Mouse (Mus musculus): Measurements from ENCODE around the gene Fam57b. TPM values are rescaled to one million over a fixed set of nuclear protein-coding genes. Genes with fewer than 3 reads are reported as not detected.
A peak's percentile ranks its signal among the peaks of the same experiment; 100 is the strongest.

Gene Fam57b
- polyA plus RNA-seq, 1 experiment from 2014 or later, result not detected

GRCm38 (mm10) chr7:126832036-126832598, 34.6 kb downstream of the Fam57b start:
- Histone ChIP-seq H3K27ac (replicated peaks) (no peak overlapping the region), H3K9ac (no peak overlapping the region), H3K4me3 (replicated peaks) (peak overlapping the region; percentile 30), H3K36me3 (replicated peaks) (no peaks in the 10 kb centered on the region), H3K4me1 (replicated peaks) (peaks cover 5% of the 10 kb centered on the region), H3K9me3 (replicated peaks) (no peaks in the 10 kb centered on the region), H3K4me2 (peak overlapping the region; percentile 57), H3K27me3 (peaks cover 32% of the 10 kb centered on the region)
- under 1% methylated on average over 21 of the region's 21 CpGs for WGBS (ENCODE audit: insufficient replicate concordance)
- peak; percentile 73 for ATAC-seq (ENCODE audit: insufficient read depth)

- H3K9me3 ChIP-seq (replicated peaks), result no peaks in the 10 kb centered on the region
- H3K4me3 ChIP-seq (replicated peaks), result no peak overlapping the region
- 76% methylated on average over 1 of the region's 1 CpGs for WGBS (ENCODE audit: insufficient replicate concordance)
- H3K36me3 ChIP-seq (replicated peaks), result no peaks in the 10 kb centered on the region
- no peak for ATAC-seq (ENCODE audit: insufficient read depth)
- no peak overlapping the region for H3K9ac ChIP-seq
- H3K27me3 ChIP-seq, result peaks cover 31% of the 10 kb centered on the region
- H3K4me2 ChIP-seq, result no peak overlapping the region
- no peak overlapping the region for H3K27ac ChIP-seq (replicated peaks)
- H3K4me1 ChIP-seq (replicated peaks), result peaks cover 5% of the 10 kb centered on the region
Measured at GRCm38 (mm10) chr7:126833294-126833693, 35.8 kb downstream of the Fam57b start.

- H3K4me3 ChIP-seq (replicated peaks), result no peak overlapping the region
- H3K9me3 ChIP-seq (replicated peaks), result no peaks in the 10 kb centered on the region
- 60% methylated on average over 9 of the region's 9 CpGs for WGBS (ENCODE audit: insufficient replicate concordance)
- no peaks in the 10 kb centered on the region for H3K36me3 ChIP-seq (replicated peaks)
- ATAC-seq (ENCODE audit: insufficient read depth), result no peak
- peaks cover 47% of the 10 kb centered on the region for H3K27me3 ChIP-seq
- H3K4me1 ChIP-seq (replicated peaks), result peaks cover 2% of the 10 kb centered on the region
- no peak overlapping the region for H3K27ac ChIP-seq (replicated peaks)
- no peak overlapping the region for H3K4me2 ChIP-seq
- H3K9ac ChIP-seq, result no peak overlapping the region
Measured at GRCm38 (mm10) chr7:126843276-126843675, 45.8 kb downstream of the Fam57b start.

- WGBS (ENCODE audit: insufficient replicate concordance), result 75% methylated on average over 2 of the region's 2 CpGs
- ATAC-seq (ENCODE audit: insufficient read depth), result no peak
- Histone ChIP-seq H3K9ac (no peak overlapping the region), H3K9me3 (replicated peaks) (no peaks in the 10 kb centered on the region), H3K4me1 (replicated peaks) (peaks cover 7% of the 10 kb centered on the region), H3K27me3 (peaks cover 69% of the 10 kb centered on the region), H3K36me3 (replicated peaks) (no peaks in the 10 kb centered on the region), H3K4me2 (no peak overlapping the region), H3K27ac (replicated peaks) (no peak overlapping the region), H3K4me3 (replicated peaks) (no peak overlapping the region)
Measured at GRCm38 (mm10) chr7:126845516-126845915, 48.0 kb downstream of the Fam57b start.

GRCm38 (mm10) chr7:126847116-126847420, 49.6 kb downstream of the Fam57b start, which contains the start of gene Doc2a:
Gene Doc2a, plus strand, starts transcription at chr7:126847416.
- H3K27me3 ChIP-seq, result peaks cover 76% of the 10 kb centered on the region
- H3K4me1 ChIP-seq (replicated peaks), result peaks cover 7% of the 10 kb centered on the region
- no peaks in the 10 kb centered on the region for H3K9me3 ChIP-seq (replicated peaks)
- 30% methylated on average over 4 of the region's 4 CpGs for WGBS (ENCODE audit: insufficient replicate concordance)
- ATAC-seq (ENCODE audit: insufficient read depth), result no peak
- peak within 1 kb of the TSS; percentile 64 for H3K4me2 ChIP-seq
- H3K9ac ChIP-seq, result no peak within 1 kb of the TSS
- H3K27ac ChIP-seq (replicated peaks), result no peak within 1 kb of the TSS
- H3K36me3 ChIP-seq (replicated peaks), result peaks cover 5% of the 10 kb centered on the region
- peak within 1 kb of the TSS; percentile 38 for H3K4me3 ChIP-seq (replicated peaks)

GRCm38 (mm10) chr7:126847421-126848398, 50.2 kb downstream of the Fam57b start:
- Histone ChIP-seq H3K27ac (replicated peaks) (no peak overlapping the region), H3K36me3 (replicated peaks) (peaks cover 12% of the 10 kb centered on the region), H3K27me3 (peaks cover 76% of the 10 kb centered on the region), H3K4me3 (replicated peaks) (peak overlapping the region; percentile 38), H3K4me2 (peak overlapping the region; percentile 64), H3K4me1 (replicated peaks) (peaks cover 7% of the 10 kb centered on the region), H3K9me3 (replicated peaks) (no peaks in the 10 kb centered on the region), H3K9ac (no peak overlapping the region)
- WGBS (ENCODE audit: insufficient replicate concordance), result 2% methylated on average over 74 of the region's 74 CpGs
- no peak; the same call in 1 of the 2 replicates for ATAC-seq (ENCODE audit: insufficient read depth)

GRCm38 (mm10) chr7:126848794-126849193, 51.3 kb downstream of the Fam57b start:
- no peak overlapping the region for H3K9ac ChIP-seq
- peaks cover 68% of the 10 kb centered on the region for H3K27me3 ChIP-seq
- no peak overlapping the region for H3K4me2 ChIP-seq
- H3K36me3 ChIP-seq (replicated peaks), result peaks cover 23% of the 10 kb centered on the region
- WGBS (ENCODE audit: insufficient replicate concordance), result 15% methylated on average over 10 of the region's 10 CpGs
- H3K27ac ChIP-seq (replicated peaks), result no peak overlapping the region
- no peak overlapping the region for H3K4me3 ChIP-seq (replicated peaks)
- H3K4me1 ChIP-seq (replicated peaks), result peaks cover 7% of the 10 kb centered on the region
- no peak for ATAC-seq (ENCODE audit: insufficient read depth)
- H3K9me3 ChIP-seq (replicated peaks), result no peaks in the 10 kb centered on the region

GRCm38 (mm10) chr7:126850161-126850560, 52.7 kb downstream of the Fam57b start:
- H3K9ac ChIP-seq, result no peak overlapping the region
- H3K4me3 ChIP-seq (replicated peaks), result no peak overlapping the region
- ATAC-seq (ENCODE audit: insufficient read depth), result no peak
- H3K36me3 ChIP-seq (replicated peaks), result peaks cover 36% of the 10 kb centered on the region
- peaks cover 60% of the 10 kb centered on the region for H3K27me3 ChIP-seq
- WGBS (ENCODE audit: insufficient replicate concordance), result 54% methylated on average over 6 of the region's 6 CpGs
- H3K4me2 ChIP-seq, result no peak overlapping the region
- H3K4me1 ChIP-seq (replicated peaks), result peaks cover 7% of the 10 kb centered on the region
- H3K27ac ChIP-seq (replicated peaks), result no peak overlapping the region
- H3K9me3 ChIP-seq (replicated peaks), result no peaks in the 10 kb centered on the region

- no peak overlapping the region for H3K4me3 ChIP-seq (replicated peaks)
- H3K36me3 ChIP-seq (replicated peaks), result peaks cover 47% of the 10 kb centered on the region
- no peak overlapping the region for H3K27ac ChIP-seq (replicated peaks)
- H3K9ac ChIP-seq, result no peak overlapping the region
- H3K4me1 ChIP-seq (replicated peaks), result peaks cover 7% of the 10 kb centered on the region
- WGBS (ENCODE audit: insufficient replicate concordance), result 66% methylated on average over 12 of the region's 12 CpGs
- H3K9me3 ChIP-seq (replicated peaks), result no peaks in the 10 kb centered on the region
- ATAC-seq (ENCODE audit: insufficient read depth), result no peak
- H3K4me2 ChIP-seq, result no peak overlapping the region
- H3K27me3 ChIP-seq, result peaks cover 50% of the 10 kb centered on the region
Measured at GRCm38 (mm10) chr7:126851192-126851591, 53.7 kb downstream of the Fam57b start.

- ATAC-seq (ENCODE audit: insufficient read depth), result no peak
- WGBS (ENCODE audit: insufficient replicate concordance), result 79% methylated on average over 5 of the region's 5 CpGs
- Histone ChIP-seq H3K27me3 (peaks cover 27% of the 10 kb centered on the region), H3K4me1 (replicated peaks) (0 out of 2 replicates have a peak, but pooled peaks cover 3% of the 10 kb centered on the region), H3K9me3 (replicated peaks) (no peaks in the 10 kb centered on the region), H3K36me3 (replicated peaks) (peaks cover 69% of the 10 kb centered on the region), H3K4me2 (no peak overlapping the region), H3K4me3 (replicated peaks) (no peak overlapping the region), H3K27ac (replicated peaks) (no peak overlapping the region), H3K9ac (no peak overlapping the region)
Measured at GRCm38 (mm10) chr7:126853454-126853853, 56.0 kb downstream of the Fam57b start.

- H3K36me3 ChIP-seq (replicated peaks), result peaks cover 85% of the 10 kb centered on the region
- peaks cover 9% of the 10 kb centered on the region for H3K4me1 ChIP-seq (replicated peaks)
- peaks cover 5% of the 10 kb centered on the region; the same call in 1 of the 2 replicates for H3K27me3 ChIP-seq
- H3K9ac ChIP-seq, result no peak overlapping the region
- no peaks in the 10 kb centered on the region for H3K9me3 ChIP-seq (replicated peaks)
- no peak overlapping the region for H3K4me3 ChIP-seq (replicated peaks)
- ATAC-seq (ENCODE audit: insufficient read depth), result no peak
- 75% methylated on average over 3 of the region's 3 CpGs for WGBS (ENCODE audit: insufficient replicate concordance)
- H3K4me2 ChIP-seq, result no peak overlapping the region
- H3K27ac ChIP-seq (replicated peaks), result no peak overlapping the region
Measured at GRCm38 (mm10) chr7:126855641-126856040, 58.2 kb downstream of the Fam57b start.
